Mouse (Mus musculus) CH12.LX (cell line): ENCODE results near the gene Olfr1393.

Source experiments
- CTCF ChIP-seq, 2 experiments: IDR thresholded peaks in 1 of 2; conservative IDR thresholded peaks in 1 of 2; 2 replicates each; pipeline ENCODE4 v1.5.1; 2011 to 2012; ENCODE audit warnings: low read depth in 2 of 2, low read length in 2 of 2, improper control_type of control experiment in 1 of 2, inconsistent platforms in 1 of 2, mild to moderate bottlenecking in 1 of 2, moderate library complexity in 1 of 2
- MAFK ChIP-seq: IDR thresholded peaks from 2 replicates; pipeline ENCODE4 v1.6.1; 2011; ENCODE audit warnings: low read length, improper control_type of control experiment; ENCODE audit not compliant: insufficient replicate concordance
- MAX ChIP-seq: IDR thresholded peaks from 2 replicates; pipeline ENCODE4 v1.6.1; 2011; ENCODE audit warnings: low read length, improper control_type of control experiment
- USF2 ChIP-seq: conservative IDR thresholded peaks from 2 replicates; pipeline ENCODE4 v1.6.1; 2011; ENCODE audit warnings: low read depth, low read length, improper control_type of control experiment

- TF ChIP-seq MAX, result no peak
- no peak for TF ChIP-seq CTCF (conservative IDR thresholded peaks at IDR 0.05 in 1 of 2, IDR thresholded peaks at IDR 0.05 in 1 of 2; ENCODE audit: low read depth in 2 of 2, low read length in 2 of 2)
- TF ChIP-seq USF2, result no peak
- no peak for TF ChIP-seq MAFK
Observed at GRCm38 (mm10) chr11:49252048-49252447, 26.1 kb upstream of the Olfr1393 start.
